Mouse (Mus musculus): ENCODE measurements around the gene Ticrr. TPM values are rescaled to one million over a fixed set of nuclear protein-coding genes. Genes with fewer than 3 reads are reported as not detected.
A peak's percentile ranks its signal among the peaks of the same experiment; 100 is the strongest.

The Ticrr gene
- under 1 TPM; 0.22 to 0.63 TPM for total RNA-seq (2021)
- long read RNA-seq, experiment 1, partial matches to known transcripts: 1 of 1 reads
- long read RNA-seq, experiment 1, other reads (novel, unspliced or antisense): 0 of 1 reads
- long read RNA-seq, experiment 2, partial matches to known transcripts: 2 of 2 reads
- long read RNA-seq, experiment 2, other reads (novel, unspliced or antisense): 0 of 2 reads

DNA sequence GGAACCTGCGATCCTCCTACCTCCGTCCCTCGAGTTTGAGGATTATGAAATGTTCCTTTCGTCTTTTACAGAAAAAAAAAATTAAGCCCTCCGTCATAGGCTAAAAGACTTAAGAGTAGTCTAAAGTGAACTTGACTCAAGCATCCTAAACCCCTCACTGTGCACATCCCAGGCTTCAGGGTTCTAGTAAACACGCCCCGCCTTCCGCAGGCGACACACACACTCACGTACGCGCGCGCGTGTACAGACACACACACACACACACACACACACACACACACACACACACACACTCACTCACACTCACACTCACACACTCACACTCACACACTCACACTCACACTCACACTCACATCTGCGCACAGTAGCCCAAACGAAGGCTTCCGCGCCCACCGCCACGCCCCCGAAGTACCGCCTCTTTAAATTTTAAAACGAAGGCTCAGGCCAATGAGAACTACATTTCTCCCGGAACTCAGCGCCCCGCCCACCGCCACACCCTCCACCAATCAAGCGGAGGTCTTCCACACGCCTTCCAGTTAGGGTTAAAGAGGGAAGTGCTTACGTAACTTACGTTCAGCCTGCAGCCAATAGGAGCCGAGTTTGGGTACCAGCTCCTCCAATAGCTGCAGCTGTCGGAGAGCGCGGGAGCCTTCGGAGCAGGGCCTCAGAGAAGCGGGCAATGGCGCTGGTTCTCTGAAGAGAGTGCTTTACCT lies at the start of gene Ticrr:
TSS of gene Ticrr (plus strand) at position 619 of the 713 bp plus-strand sequence.
- intact Hi-C loops (cut with DNase I): loop anchor here (5.0 kb wide), 2 partner anchors 63 to 162 kb away; no protein-coding TSS in a partner anchor
- peak; percentile 97 to 98 for DNase-seq (ENCODE audit: low spot score in 2 of 2)

DNA sequence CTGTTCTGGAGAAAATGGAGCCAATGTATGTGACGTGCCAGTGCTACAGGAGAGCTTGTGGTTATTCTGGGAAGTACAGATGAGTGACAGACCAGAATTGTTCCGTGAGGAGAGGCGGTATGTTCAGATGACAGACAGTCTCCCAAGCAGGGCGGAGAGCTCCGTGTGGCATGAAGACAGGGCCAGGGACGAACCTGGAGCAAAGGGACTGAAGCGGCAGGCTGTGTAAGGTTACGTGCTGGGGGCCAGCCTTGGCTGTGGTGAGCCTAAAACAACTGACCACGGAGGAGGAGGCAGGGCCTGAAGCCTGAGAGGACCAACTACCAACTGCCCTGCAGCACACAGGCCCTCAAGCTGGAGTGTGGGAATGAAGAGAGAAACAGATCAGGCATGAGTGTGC lies 48.1 kb upstream of the Ticrr start:
- DNase-seq (ENCODE audit: low spot score in 2 of 2): no peak
- intact Hi-C loops (cut with DNase I): loop anchor here (2.0 to 10.0 kb wide), 3 partner anchors 37 to 173 kb away; no protein-coding TSS in a partner anchor

DNA sequence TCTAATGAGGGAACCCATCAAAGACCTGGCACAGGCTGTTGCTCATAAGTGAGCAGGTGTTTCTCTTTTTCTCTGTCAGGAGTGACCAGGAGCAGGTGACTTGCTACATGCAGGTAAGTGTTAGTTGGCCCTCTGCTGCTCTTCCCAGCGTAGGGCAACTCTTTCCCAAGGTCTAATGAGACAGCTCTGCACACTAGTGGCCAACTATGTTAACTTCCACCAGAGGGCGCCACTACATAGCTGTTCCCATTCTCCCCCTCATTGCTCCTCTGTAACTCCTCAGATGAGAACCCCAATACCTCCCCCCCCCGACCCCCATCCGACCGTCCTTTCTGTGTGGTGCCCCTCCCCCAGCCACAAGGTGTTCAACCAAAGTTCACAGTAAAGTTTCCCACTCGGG lies 47.2 kb upstream of the Ticrr start:
- peak; percentile 71 for DNase-seq (ENCODE audit: low spot score in 2 of 2)
- intact Hi-C loops (cut with DNase I): loop anchor here (2.0 to 10.0 kb wide), 3 partner anchors 36 to 172 kb away; no protein-coding TSS in a partner anchor

DNA sequence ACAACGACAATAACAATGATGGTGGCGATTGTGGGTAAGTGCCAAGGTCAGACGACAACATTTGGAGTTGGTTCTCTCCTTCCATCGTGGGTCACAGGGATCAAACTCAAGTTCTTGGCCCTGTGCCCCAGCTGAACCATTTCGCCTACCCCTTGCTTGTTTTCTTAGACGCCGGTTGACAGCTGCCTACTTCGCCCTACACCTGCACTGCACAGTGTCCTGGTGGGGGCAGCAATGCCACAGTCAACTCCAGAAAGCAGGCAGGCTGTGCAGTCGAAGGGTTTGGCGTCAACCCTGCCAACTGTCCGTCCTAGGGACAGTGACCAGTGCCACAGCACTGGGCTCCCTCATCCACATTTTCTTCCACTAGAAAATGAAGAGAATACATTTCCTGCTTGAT lies 46.7 kb upstream of the Ticrr start:
- DNase-seq (ENCODE audit: low spot score in 2 of 2): no peak
- intact Hi-C loops (cut with DNase I): loop anchor here (2.0 to 10.0 kb wide), 3 partner anchors 35 to 171 kb away; no protein-coding TSS in a partner anchor

DNA sequence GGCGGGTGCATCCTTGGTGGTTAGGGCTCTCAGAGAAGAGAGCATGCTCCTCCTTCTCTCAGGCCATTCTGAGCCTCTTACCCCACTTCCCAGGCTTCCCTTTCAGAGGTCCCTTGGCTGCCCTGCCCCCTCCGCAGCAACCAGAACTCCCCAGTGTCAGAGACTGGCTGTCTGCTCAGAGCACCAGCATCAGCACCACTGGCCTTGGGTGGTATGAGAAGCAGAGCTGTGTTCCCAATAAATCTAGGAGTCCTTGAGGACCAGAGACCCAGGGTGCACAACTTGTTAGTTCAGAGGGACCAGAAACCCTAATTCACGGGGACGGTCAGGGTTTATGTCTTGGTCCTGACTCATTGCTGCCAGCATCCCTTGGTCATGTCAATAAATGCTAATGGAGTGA lies 45.0 kb upstream of the Ticrr start:
- no peak for DNase-seq (ENCODE audit: low spot score in 2 of 2)
- intact Hi-C loops (cut with DNase I): loop anchor here (10.0 kb wide), 1 partner anchor 170 kb away; no protein-coding TSS in a partner anchor

DNA sequence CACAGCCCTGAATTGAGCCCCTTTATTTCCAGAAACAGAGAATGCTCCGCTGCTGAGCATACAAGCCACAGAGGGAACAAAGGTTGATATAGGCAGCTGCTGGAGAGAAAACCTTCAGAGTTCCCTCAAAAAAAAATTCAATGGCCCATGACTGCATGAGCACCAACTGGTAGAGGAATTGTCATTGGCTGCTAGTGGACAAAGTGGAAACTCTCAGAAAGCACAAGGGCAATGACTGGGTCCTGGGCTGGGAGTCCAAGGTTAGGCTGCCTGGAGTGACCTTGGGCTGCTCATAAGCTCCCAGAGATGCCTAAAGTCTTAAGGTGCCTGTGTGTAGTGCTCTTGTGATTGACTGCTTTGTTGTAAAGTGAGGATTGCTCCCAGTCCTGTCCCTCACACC lies 44.1 kb upstream of the Ticrr start:
- no peak for DNase-seq (ENCODE audit: low spot score in 2 of 2)
- intact Hi-C loops (cut with DNase I): loop anchor here (10.0 kb wide), 1 partner anchor 169 kb away; no protein-coding TSS in a partner anchor

DNA sequence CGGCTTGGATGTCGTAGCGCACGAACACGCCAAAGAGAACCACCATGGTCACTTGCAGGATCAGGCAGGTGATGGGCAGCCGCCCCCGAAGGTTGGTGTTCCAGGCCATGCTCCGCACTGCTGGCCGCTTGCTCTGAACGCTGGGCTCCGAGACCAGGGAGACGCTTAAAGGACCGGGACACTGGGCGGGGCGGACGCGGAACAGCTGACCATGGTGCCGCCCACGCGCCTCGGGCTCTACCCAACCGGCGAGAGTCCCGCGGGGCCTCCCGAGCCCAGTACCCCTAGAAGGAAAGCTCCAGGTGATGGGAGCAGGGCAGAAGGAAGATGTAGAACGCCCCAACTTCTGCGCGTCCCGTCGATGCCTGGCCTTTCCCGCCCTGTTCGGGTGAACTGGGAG lies 42.6 kb upstream of the Ticrr start, which contains the start of gene Rhcg:
TSS of gene Rhcg (minus strand) at position 240 of the 400 bp plus-strand sequence.
- intact Hi-C loops (cut with DNase I): loop anchor here (10.0 kb wide), 1 partner anchor 167 kb away; no protein-coding TSS in a partner anchor
- no peak for DNase-seq (ENCODE audit: low spot score in 2 of 2)

DNA sequence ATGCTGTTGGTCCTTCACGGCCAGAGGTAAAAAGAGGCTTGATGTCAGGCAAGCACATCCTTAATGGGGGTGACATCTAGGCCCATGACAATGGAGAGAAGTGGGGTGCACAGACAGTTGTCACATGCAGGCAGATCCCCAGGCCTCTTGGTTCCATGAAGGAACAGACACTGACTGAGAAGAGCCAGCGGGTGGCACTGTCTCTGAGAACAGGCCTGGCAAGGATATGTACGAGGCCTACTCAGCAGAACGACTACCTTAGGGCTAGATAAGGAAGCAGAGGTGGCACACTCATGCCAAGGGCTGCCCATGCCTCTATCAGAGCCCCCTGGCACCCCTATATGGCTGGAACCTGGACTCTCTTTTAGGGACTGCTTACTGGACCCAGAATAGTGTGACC lies 40.5 kb upstream of the Ticrr start:
- DNase-seq (ENCODE audit: low spot score in 2 of 2): no peak
- intact Hi-C loops (cut with DNase I): loop anchor here (10.0 kb wide), 1 partner anchor 165 kb away; no protein-coding TSS in a partner anchor

DNA sequence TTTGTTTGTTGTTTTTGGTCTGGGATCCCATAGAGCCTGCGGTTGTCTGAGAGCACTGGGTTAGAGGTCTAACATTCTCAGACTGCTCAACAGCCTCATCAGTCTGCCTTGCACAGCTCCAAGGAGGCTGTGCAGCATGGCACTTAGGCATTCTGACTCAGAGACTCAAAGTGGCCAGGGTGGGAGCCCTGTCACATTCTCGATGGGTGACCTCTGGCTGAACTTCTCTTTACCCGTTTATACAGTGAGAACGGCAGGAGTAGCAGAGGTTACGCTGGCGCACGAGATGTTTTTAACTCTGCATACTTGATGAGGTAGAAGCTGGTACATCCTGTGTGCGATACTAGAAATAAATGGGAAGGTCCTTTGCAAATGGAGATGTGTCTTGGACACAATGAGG lies 36.9 kb upstream of the Ticrr start:
- DNase-seq (ENCODE audit: low spot score in 2 of 2): no peak
- intact Hi-C loops (cut with DNase I): no loop called here

DNA sequence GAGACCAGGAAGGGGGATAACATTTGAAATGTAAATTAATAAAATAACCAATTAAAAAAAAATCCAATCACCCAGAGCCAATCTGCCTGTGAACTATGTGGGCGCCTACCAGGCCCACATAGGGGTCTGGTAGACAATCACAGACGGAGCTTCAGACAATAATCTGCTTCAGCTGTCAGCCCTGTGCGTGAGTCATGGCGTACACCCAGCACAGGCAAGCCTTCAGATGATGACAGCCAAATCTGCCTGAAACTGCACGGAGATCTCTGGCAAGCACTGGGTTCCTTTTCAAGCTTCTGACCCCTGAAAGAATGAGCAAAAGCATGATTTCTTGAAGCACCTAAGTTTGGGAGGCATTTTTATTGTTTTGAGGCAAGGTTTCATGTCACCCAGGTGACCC lies 33.8 kb upstream of the Ticrr start:
- no peak for DNase-seq (ENCODE audit: low spot score in 2 of 2)
- intact Hi-C loops (cut with DNase I): no loop called here

DNA sequence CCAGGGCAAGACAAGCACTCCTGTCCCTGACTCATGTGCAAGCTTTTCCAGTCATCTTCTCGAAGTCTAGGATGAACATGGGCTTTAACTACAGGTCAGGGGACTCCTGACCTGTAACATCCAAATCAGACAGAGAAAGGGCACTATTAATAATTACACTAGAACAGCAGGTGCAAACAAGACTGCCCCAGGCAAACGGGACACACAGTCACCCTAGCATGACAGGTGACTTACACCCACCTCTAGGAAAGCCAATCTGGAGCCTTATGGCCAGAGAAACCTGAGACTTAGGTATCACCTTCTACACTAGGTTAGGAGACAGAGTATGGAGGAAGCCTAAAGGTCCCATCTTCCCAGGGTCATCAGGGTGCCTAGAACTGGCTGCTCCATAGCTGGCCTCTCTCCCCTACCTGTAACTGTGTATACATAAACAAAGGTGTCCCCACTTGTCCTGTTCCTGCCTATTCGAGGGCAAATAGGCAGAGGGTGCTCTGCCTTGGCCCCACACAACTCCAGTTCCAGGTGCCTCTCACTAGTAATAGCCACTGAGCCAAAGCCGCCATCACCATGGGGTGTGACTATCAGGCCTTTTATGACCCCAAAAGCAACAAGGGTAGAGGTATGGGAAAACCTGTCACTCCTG lies 31.6 kb upstream of the Ticrr start:
- intact Hi-C loops (cut with DNase I): no loop called here
- no peak for DNase-seq (ENCODE audit: low spot score in 2 of 2)

DNA sequence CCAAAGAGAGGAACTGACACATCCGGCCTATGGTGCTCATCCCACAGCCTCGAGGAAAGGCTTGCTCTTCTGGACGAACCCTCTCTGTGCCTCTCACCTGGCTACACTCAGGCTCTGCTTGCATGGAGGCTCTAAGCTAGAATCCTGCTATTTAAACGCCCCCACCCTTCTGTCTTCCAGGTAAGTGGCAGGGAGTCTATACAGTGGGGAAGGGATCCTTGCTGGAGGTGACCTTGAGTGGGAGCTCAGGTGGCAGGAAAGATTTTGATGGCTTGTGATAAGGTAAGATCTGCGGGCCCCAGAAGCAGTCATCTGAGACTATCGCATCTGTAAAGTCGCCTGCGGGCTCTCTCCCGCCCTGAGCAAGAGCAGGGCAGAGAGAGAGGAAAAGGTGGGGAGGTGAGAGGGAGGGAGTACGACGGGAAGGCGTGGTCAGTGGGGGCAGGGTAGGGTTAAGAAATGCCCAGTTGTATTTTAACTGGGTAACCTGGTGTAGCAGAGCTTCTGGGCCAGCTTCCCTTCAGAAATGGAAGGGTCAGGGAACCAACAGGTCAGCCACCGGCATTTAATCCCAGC lies 28.1 kb upstream of the Ticrr start:
- no peak for DNase-seq (ENCODE audit: low spot score in 2 of 2)
- intact Hi-C loops (cut with DNase I): no loop called here

DNA sequence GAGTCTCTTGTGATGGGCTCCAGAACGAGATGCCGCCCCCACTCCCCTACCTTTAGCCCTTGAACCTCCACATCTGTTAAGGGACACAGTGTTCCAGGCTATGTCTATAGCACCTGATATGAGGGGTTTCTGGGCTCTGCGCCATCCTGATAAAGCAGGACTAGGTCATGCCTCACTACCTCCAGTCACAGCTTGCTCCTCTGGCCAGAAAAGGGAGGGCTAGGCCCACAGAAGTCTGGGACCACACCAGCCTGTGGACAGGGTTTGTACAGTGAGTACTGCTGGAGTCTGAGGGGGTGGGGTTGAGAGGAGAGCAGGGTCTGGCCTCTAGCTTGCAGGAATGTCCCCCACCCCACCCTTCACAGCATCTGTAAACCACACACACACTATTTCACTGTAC lies 12.8 kb upstream of the Ticrr start:
- no peak for DNase-seq (ENCODE audit: low spot score in 2 of 2)
- intact Hi-C loops (cut with DNase I): no loop called here

DNA sequence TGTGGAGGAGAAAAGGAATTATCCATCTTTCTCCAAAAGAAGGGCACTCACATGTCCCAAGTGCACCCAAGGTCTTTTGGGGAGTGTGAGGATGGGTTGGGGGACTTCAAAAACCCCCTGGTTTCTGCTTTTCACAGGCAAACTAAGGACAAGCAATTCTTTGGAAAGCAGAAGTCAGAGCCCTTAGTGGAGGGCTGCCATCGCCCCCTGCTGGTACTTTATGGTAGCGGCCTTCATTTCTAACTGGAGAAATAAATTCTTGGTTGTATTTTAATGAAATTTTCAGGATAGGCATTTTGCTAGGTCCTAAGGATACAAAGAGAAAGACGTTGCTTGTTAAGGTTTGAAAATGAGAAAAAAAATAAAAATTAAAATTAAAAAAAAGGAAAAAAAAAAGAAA lies 11.0 kb upstream of the Ticrr start:
- intact Hi-C loops (cut with DNase I): loop anchor here (2.0 kb wide), 1 partner anchor 36 kb away; no protein-coding TSS in a partner anchor
- DNase-seq (ENCODE audit: low spot score in 2 of 2): peak; percentile 39 to 77

DNA sequence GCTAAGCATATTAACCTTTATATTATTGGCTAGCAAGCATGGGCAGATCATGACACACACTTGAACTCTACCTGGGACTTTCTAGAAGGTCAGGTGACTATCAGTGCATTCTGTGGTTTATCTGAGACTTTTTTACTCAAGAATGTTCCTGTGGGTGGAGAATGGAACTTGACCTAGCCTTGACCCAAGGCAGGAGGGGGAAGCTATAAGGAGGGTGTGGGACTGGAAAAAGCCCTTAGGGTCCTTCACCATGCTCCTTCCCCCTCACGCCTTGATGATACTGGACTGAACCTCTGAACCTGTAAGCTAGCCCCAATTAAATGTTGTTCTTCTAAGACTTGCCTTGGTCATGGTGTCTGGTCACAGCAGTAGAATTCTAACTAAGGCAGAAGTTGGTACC lies 5.8 kb upstream of the Ticrr start:
- no peak for DNase-seq (ENCODE audit: low spot score in 2 of 2)
- intact Hi-C loops (cut with DNase I): no loop called here

DNA sequence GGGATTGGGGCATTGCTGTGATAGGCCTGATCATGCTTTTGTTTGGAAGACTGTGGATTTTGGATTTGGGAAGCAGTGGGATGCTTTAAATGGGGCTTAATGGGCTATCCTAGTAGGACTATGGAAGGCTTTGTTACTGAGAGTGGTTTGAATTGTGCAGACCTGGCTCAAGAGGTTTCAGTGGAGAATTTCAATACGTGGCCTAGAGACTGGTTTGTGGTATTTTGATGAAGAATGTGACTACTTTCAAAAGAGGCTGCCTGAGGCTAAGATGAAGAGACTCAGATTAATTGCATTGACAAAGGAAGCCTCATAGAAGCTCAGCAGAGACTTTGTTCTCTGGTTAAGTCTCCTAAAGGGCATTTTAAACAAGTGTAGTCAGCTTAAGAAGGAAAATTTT lies 5.4 kb upstream of the Ticrr start:
- DNase-seq (ENCODE audit: low spot score in 2 of 2): no peak
- intact Hi-C loops (cut with DNase I): no loop called here

DNA sequence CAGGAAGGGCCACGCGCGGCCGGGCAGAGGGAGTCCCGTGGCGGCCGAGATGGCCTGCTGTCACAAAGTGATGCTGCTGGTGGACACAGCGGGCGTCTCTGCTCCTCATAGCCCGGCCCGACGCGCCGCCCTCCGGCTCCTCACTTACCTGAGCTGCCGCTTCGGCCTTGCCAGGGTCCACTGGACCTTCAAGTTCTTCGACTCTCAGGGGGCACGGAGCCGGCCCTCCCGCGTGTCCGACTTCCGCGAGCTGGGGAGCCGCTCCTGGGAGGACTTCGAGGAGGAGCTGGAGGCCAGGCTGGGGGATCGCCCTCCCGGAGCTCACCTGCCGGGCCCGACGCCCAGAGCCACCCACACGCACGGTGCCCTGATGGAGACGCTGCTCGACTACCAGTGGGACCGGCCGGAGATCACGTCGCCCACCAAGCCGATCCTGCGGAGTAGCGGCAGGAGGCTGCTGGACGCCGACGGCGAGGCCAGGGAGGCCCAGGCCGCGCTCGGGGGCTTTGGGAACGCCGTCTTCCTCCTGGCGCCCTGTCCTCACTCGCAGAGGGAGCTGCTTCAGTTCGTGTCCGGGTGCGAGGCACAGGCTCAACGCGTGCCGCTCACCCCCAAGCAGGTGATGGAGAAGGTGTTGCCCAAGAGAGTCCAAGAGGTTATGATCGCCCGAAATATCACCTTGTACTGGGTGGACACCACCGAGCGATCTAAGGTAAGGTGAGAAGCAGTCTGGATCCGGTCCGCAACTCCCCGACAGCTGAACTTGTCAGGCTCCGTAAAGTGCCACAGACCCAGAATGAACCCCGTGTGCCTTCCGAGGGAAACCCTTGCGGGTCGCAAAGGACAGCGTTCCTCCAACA lies 525 bp downstream of the Ticrr start:
- intact Hi-C loops (cut with DNase I): loop anchor here (5.0 kb wide), 1 partner anchor 62 kb away; no protein-coding TSS in a partner anchor
- DNase-seq (ENCODE audit: low spot score in 2 of 2): no peak

DNA sequence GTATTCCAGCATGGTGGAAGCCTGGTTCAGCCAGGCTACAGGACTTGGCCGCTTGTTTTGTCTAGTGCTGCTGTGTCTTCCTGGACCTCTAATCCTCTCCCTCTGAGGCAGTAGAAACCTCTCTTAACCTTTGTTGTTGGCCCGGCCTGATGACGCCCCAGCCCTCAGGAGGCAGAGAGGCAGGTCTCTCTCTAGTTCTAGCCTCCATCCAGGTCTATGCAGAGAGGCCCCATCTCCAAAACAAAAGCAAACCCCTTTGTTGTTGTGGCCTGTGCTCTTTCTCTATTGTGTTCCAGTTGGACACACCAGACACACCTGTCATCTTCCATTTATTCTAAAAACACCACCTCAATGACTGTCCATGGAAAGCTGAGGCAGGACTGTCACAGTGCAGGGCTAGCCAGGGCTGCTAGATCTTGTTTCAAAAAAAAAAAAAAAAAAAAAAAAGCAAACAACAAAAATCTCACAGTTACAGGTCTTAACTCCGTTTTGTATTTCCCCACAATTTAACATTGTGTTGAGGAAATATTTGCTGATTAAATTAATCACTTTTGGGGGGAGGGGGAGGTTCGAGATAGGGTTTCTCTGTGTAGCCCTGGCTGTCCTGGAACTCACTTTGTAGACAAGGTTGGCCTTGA lies 1.4 kb downstream of the Ticrr start:
- intact Hi-C loops (cut with DNase I): loop anchor here (5.0 kb wide), 1 partner anchor 61 kb away; no protein-coding TSS in a partner anchor
- no peak for DNase-seq (ENCODE audit: low spot score in 2 of 2)

Data from left cerebral cortex, postnatal 14 days (tissue).